Mouse (Mus musculus): ENCODE measurements around the gene Mrc1. TPM values are rescaled to one million over a fixed set of nuclear protein-coding genes. Genes with fewer than 3 reads are reported as not detected.
A peak's percentile ranks its signal among the peaks of the same experiment; 100 is the strongest.

Mrc1 gene
- polyA plus RNA-seq, 1 experiment from 2014 or later: 4.1 TPM

DNA sequence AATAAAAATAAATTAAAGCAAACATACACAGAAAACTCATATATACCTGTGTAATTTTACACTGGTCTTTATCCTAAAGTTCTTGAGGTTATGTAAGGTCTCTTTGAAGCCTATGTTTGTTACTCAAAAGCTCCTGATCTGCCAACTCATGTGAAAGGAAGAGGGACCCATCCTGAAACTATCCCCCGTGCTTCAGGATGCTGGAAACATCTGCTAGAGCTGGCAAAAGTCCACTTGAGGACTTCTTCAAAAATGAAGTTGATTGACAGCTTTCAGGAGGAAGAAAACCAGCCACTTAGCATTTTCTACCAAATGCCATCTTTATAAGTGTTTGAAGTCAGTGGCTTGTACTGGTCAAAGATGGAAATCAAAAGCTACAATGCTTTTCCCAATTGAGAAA lies 40.0 kb downstream of the Mrc1 start:
- Histone ChIP-seq H3K36me3 (ENCODE audit: control insufficient read depth, insufficient read depth) (no peaks in the 10 kb centered on the region), H3K9me3 (ENCODE audit: control insufficient read depth, low read length) (no peaks in the 10 kb centered on the region), H3K27me3 (replicated peaks; ENCODE audit: control insufficient read depth, insufficient read depth, low read length) (no peaks in the 10 kb centered on the region), H3K4me1 (replicated peaks; ENCODE audit: control insufficient read depth, insufficient read depth, low read length) (no peaks in the 10 kb centered on the region), H3K4me2 (ENCODE audit: low read length) (no peak overlapping the region), H3K4me3 (replicated peaks; ENCODE audit: low read length) (no peak overlapping the region), H3K9ac (replicated peaks; ENCODE audit: low read depth, low read length) (no peak overlapping the region), H3K27ac (ENCODE audit: low read length) (no peak overlapping the region)
- no peak for ATAC-seq
- WGBS: 51% methylated on average over 1 of the region's 1 CpGs

- Histone ChIP-seq H3K9ac (replicated peaks; ENCODE audit: low read depth, low read length) (no peak overlapping the region), H3K27ac (ENCODE audit: low read length) (no peak overlapping the region), H3K4me3 (replicated peaks; ENCODE audit: low read length) (no peak overlapping the region), H3K4me1 (replicated peaks; ENCODE audit: control insufficient read depth, insufficient read depth, low read length) (no peaks in the 10 kb centered on the region), H3K4me2 (ENCODE audit: low read length) (no peak overlapping the region), H3K36me3 (ENCODE audit: control insufficient read depth, insufficient read depth) (no peaks in the 10 kb centered on the region), H3K27me3 (replicated peaks; ENCODE audit: control insufficient read depth, insufficient read depth, low read length) (no peaks in the 10 kb centered on the region), H3K9me3 (ENCODE audit: control insufficient read depth, low read length) (no peaks in the 10 kb centered on the region)
- no peak for ATAC-seq
- 88% methylated on average over 1 of the region's 1 CpGs for WGBS
Observed at GRCm38 (mm10) chr2:14272088-14272487, 42.9 kb downstream of the Mrc1 start.

- Histone ChIP-seq H3K4me1 (replicated peaks; ENCODE audit: control insufficient read depth, insufficient read depth, low read length) (no peaks in the 10 kb centered on the region), H3K9me3 (ENCODE audit: control insufficient read depth, low read length) (no peaks in the 10 kb centered on the region), H3K36me3 (ENCODE audit: control insufficient read depth, insufficient read depth) (no peaks in the 10 kb centered on the region), H3K4me2 (ENCODE audit: low read length) (no peak overlapping the region), H3K27ac (ENCODE audit: low read length) (no peak overlapping the region), H3K4me3 (replicated peaks; ENCODE audit: low read length) (no peak overlapping the region), H3K27me3 (replicated peaks; ENCODE audit: control insufficient read depth, insufficient read depth, low read length) (no peaks in the 10 kb centered on the region), H3K9ac (replicated peaks; ENCODE audit: low read depth, low read length) (no peak overlapping the region)
- WGBS: 78% methylated on average over 5 of the region's 5 CpGs
- no peak for ATAC-seq
Observed at GRCm38 (mm10) chr2:14275796-14276195, 46.6 kb downstream of the Mrc1 start.

- 90% methylated on average over 2 of the region's 2 CpGs for WGBS
- ATAC-seq: no peak
- no peaks in the 10 kb centered on the region for H3K36me3 ChIP-seq (ENCODE audit: control insufficient read depth, insufficient read depth)
- H3K4me2 ChIP-seq (ENCODE audit: low read length): no peak overlapping the region
- no peak overlapping the region for H3K9ac ChIP-seq (replicated peaks; ENCODE audit: low read depth, low read length)
- no peak overlapping the region for H3K4me3 ChIP-seq (replicated peaks; ENCODE audit: low read length)
- no peaks in the 10 kb centered on the region for H3K27me3 ChIP-seq (replicated peaks; ENCODE audit: control insufficient read depth, insufficient read depth, low read length)
- no peaks in the 10 kb centered on the region for H3K9me3 ChIP-seq (ENCODE audit: control insufficient read depth, low read length)
- H3K4me1 ChIP-seq (replicated peaks; ENCODE audit: control insufficient read depth, insufficient read depth, low read length): no peaks in the 10 kb centered on the region
- no peak overlapping the region for H3K27ac ChIP-seq (ENCODE audit: low read length)
Observed at GRCm38 (mm10) chr2:14279256-14279655, 50.1 kb downstream of the Mrc1 start.

DNA sequence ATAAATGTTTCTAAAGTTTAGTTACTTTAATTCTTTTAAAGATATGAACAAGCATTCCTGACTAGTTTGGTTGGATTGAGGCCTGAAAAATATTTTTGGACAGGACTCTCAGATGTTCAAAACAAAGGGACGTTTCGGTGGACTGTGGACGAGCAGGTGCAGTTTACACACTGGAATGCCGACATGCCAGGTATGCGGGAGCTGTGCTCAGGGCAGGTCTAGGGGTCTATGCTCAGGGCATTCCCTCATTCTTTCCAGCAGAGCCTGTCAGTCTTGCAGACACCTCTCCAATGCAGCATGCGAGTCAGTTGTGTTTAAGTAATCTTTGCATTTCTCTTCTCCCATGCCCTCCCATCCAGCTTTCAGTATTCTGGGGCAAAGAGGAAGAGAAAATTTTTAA lies 50.6 kb downstream of the Mrc1 start:
- Histone ChIP-seq H3K4me2 (ENCODE audit: low read length) (no peak overlapping the region), H3K9ac (replicated peaks; ENCODE audit: low read depth, low read length) (no peak overlapping the region), H3K4me1 (replicated peaks; ENCODE audit: control insufficient read depth, insufficient read depth, low read length) (no peaks in the 10 kb centered on the region), H3K27ac (ENCODE audit: low read length) (no peak overlapping the region), H3K9me3 (ENCODE audit: control insufficient read depth, low read length) (no peaks in the 10 kb centered on the region), H3K36me3 (ENCODE audit: control insufficient read depth, insufficient read depth) (no peaks in the 10 kb centered on the region), H3K4me3 (replicated peaks; ENCODE audit: low read length) (no peak overlapping the region), H3K27me3 (replicated peaks; ENCODE audit: control insufficient read depth, insufficient read depth, low read length) (no peaks in the 10 kb centered on the region)
- 88% methylated on average over 6 of the region's 6 CpGs for WGBS
- ATAC-seq: no peak

DNA sequence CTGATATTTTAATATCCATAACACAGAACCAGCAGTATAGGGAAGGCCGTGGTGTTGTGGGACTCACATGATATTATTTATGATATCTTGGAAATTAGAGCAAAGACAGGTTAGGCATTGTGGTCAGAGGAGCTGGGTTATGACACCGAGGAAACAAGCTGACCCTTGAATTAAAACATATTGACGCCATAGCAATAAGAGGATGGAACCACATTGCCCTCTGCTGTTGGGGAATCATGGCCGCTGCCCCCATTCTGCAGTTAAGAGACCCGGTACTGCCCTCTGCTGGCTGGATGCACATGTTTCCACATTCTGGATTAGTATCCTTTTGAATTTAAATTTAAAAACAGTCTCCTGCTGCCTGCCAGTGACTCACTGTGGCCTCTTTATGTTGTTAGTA lies 66.1 kb downstream of the Mrc1 start:
- Histone ChIP-seq H3K27me3 (replicated peaks; ENCODE audit: control insufficient read depth, insufficient read depth, low read length) (no peaks in the 10 kb centered on the region), H3K36me3 (ENCODE audit: control insufficient read depth, insufficient read depth) (no peaks in the 10 kb centered on the region), H3K4me2 (ENCODE audit: low read length) (no peak overlapping the region), H3K27ac (ENCODE audit: low read length) (no peak overlapping the region), H3K9ac (replicated peaks; ENCODE audit: low read depth, low read length) (no peak overlapping the region), H3K9me3 (ENCODE audit: control insufficient read depth, low read length) (no peaks in the 10 kb centered on the region), H3K4me3 (replicated peaks; ENCODE audit: low read length) (no peak overlapping the region), H3K4me1 (replicated peaks; ENCODE audit: control insufficient read depth, insufficient read depth, low read length) (no peaks in the 10 kb centered on the region)
- WGBS: 36% methylated on average over 5 of the region's 5 CpGs
- ATAC-seq: peak; percentile 75

GRCm38 (mm10) chr2:14312505-14313380 lies 83.6 kb downstream of the Mrc1 start:
- H3K9ac ChIP-seq (replicated peaks; ENCODE audit: low read depth, low read length): no peak overlapping the region
- H3K27me3 ChIP-seq (replicated peaks; ENCODE audit: control insufficient read depth, insufficient read depth, low read length): no peaks in the 10 kb centered on the region
- no peak overlapping the region for H3K4me2 ChIP-seq (ENCODE audit: low read length)
- H3K9me3 ChIP-seq (ENCODE audit: control insufficient read depth, low read length): peaks cover 4% of the 10 kb centered on the region
- peak; percentile 82 for ATAC-seq
- H3K4me3 ChIP-seq (replicated peaks; ENCODE audit: low read length): no peak overlapping the region
- H3K27ac ChIP-seq (ENCODE audit: low read length): no peak overlapping the region
- 62% methylated on average over 4 of the region's 4 CpGs for WGBS
- no peaks in the 10 kb centered on the region for H3K4me1 ChIP-seq (replicated peaks; ENCODE audit: control insufficient read depth, insufficient read depth, low read length)
- no peaks in the 10 kb centered on the region for H3K36me3 ChIP-seq (ENCODE audit: control insufficient read depth, insufficient read depth)

- Histone ChIP-seq H3K9me3 (ENCODE audit: control insufficient read depth, low read length) (peaks cover 4% of the 10 kb centered on the region), H3K4me1 (replicated peaks; ENCODE audit: control insufficient read depth, insufficient read depth, low read length) (no peaks in the 10 kb centered on the region), H3K36me3 (ENCODE audit: control insufficient read depth, insufficient read depth) (no peaks in the 10 kb centered on the region), H3K4me3 (replicated peaks; ENCODE audit: low read length) (no peak overlapping the region), H3K27ac (ENCODE audit: low read length) (no peak overlapping the region), H3K27me3 (replicated peaks; ENCODE audit: control insufficient read depth, insufficient read depth, low read length) (no peaks in the 10 kb centered on the region), H3K4me2 (ENCODE audit: low read length) (no peak overlapping the region), H3K9ac (replicated peaks; ENCODE audit: low read depth, low read length) (no peak overlapping the region)
- no peak for ATAC-seq
- WGBS: 85% methylated on average over 3 of the region's 3 CpGs
Observed at GRCm38 (mm10) chr2:14315113-14315512, 85.9 kb downstream of the Mrc1 start.

DNA sequence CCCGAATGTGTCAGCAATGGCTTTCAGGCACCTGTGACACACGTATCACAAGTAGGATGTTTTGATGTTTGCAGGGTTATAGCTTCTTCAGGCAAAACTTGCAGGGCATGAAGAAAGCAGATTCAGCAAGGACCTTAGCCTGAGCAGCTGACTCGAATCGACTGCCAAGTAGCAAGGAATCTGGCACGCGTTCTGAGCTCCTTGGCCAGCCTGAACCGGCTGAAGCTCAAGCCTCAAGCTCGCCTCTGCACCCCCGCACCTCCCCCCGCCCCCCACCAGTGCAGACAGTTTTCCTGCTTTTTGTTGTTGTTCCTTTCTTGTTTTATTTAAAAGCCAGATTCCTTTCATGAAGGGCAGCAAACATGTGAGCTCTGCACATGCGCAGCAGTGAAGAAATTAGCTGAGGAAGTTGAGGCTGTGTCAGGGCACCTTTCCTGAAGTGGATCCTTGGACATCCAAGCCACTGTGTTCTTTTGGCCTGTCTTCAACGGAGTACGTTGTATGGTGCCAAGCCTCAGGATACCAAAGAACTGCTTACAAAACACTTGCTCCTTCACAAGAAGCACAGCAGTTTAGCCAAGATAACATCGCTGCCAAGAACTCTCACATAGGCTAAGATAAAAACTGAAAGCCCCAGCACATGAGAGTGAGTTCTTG lies 112.6 kb downstream of the Mrc1 start:
- peak; percentile 96 for ATAC-seq
- Histone ChIP-seq H3K36me3 (ENCODE audit: control insufficient read depth, insufficient read depth) (no peaks in the 10 kb centered on the region), H3K4me3 (replicated peaks; ENCODE audit: low read length) (no peak overlapping the region), H3K9me3 (ENCODE audit: control insufficient read depth, low read length) (no peaks in the 10 kb centered on the region), H3K27ac (ENCODE audit: low read length) (no peak overlapping the region), H3K27me3 (replicated peaks; ENCODE audit: control insufficient read depth, insufficient read depth, low read length) (no peaks in the 10 kb centered on the region), H3K9ac (replicated peaks; ENCODE audit: low read depth, low read length) (no peak overlapping the region), H3K4me2 (ENCODE audit: low read length) (peak overlapping the region; percentile 29), H3K4me1 (replicated peaks; ENCODE audit: control insufficient read depth, insufficient read depth, low read length) (peaks cover 11% of the 10 kb centered on the region)
- WGBS: 47% methylated on average over 14 of the region's 14 CpGs

Measured in forebrain, embryonic 16.5 days (tissue).